Mouse (Mus musculus) stomach, embryonic 16.5 days (tissue): ENCODE measurements around the gene Adamtsl4. TPM values are rescaled to one million over a fixed set of nuclear protein-coding genes. Genes with fewer than 3 reads are reported as not detected.
A peak's percentile ranks its signal among the peaks of the same experiment; 100 is the strongest.
"Not testable (repeated sequence)": the region's sequence is repeated elsewhere in the genome, so short reads cannot be mapped to it uniquely, and the experiment has no call there.

Source experiments
- ATAC-seq: fragments of 200-750 bp; cut with Nextera tagmentation; 2 replicates; pipeline ENCODE4 v1.8.0; 2017; ENCODE audit warnings: moderate number of reproducible peaks, moderate TSS enrichment; ENCODE audit not compliant: insufficient read depth, low FRiP score
- H3K27ac ChIP-seq: fragments of 300-500 bp; sonication (generic); 2 replicates; pipeline ENCODE4 v1.5.1; 2014; ENCODE audit warnings: low read length
- H3K27me3 ChIP-seq: fragments of 300-500 bp; sonication (generic); 2 replicates; pipeline ENCODE4 v1.6.1; 2014; ENCODE audit warnings: low read length, control low read depth, mixed read lengths; ENCODE audit not compliant: control insufficient read depth, insufficient read depth
- H3K36me3 ChIP-seq: fragments of 300-500 bp; sonication (generic); 2 replicates; pipeline ENCODE4 v1.6.1; 2014; ENCODE audit warnings: low read length; ENCODE audit not compliant: control insufficient read depth, insufficient read depth
- H3K4me1 ChIP-seq: fragments of 300-500 bp; sonication (generic); 2 replicates; pipeline ENCODE4 v1.6.1; 2014; ENCODE audit warnings: low read length, control low read depth, mixed read lengths; ENCODE audit not compliant: control insufficient read depth, insufficient read depth
- H3K4me2 ChIP-seq: fragments of 300-500 bp; sonication (generic); 2 replicates; pipeline ENCODE4 v1.6.1; 2014; ENCODE audit warnings: low read depth, low read length, mixed read lengths
- H3K4me3 ChIP-seq: fragments of 300-500 bp; sonication (generic); replicated peaks from 2 replicates; pipeline ENCODE4 v1.5.1; 2014; ENCODE audit warnings: mild to moderate bottlenecking, low read length
- H3K9ac ChIP-seq: fragments of 300-500 bp; sonication (generic); 2 replicates; pipeline ENCODE4 v1.6.1; 2014; ENCODE audit warnings: low read length
- H3K9me3 ChIP-seq: fragments of 300-500 bp; sonication (generic); replicated peaks from 2 replicates; pipeline ENCODE4 v1.6.1; 2016; ENCODE audit warnings: low read length, control low read depth; ENCODE audit not compliant: control insufficient read depth
- WGBS: fragments of 180-500 bp; shearing (Covaris S2); extraction: QIAGEN DNeasy Blood & Tissue Kit; methylation state at CpG from one replicate; pipeline ENCODE4 v1.1.7; 2014; 5-methylcytosine and 5-hydroxymethylcytosine counted together
- polyA plus RNA-seq: library from polyadenylated mRNA; unstranded; fragments of >200 nt; fragmentation: Nextera tagmentation; extraction: Ambion mirVana; gene quantifications from 2 replicates; pipeline ENCODE4 v1.2.1, GENCODE M21; 2015

Adamtsl4 gene
- polyA plus RNA-seq, 1 experiment from 2014 or later: 13.3 TPM

GRCm38 (mm10) chr3:95660788-95661478 is 26.8 kb downstream of the Adamtsl4 start:
- peak overlapping the region; percentile 91 for H3K4me3 ChIP-seq
- peak overlapping the region; percentile 28 for H3K27ac ChIP-seq
- H3K9me3 ChIP-seq: no peaks in the 10 kb centered on the region
- 14% methylated on average over 2 of the region's 2 CpGs for WGBS
- H3K36me3 ChIP-seq: peaks cover 23% of the 10 kb centered on the region
- H3K27me3 ChIP-seq: no peaks in the 10 kb centered on the region
- H3K9ac ChIP-seq: peak overlapping the region; percentile 100
- ATAC-seq: no peak
- peaks cover 39% of the 10 kb centered on the region for H3K4me1 ChIP-seq
- peak overlapping the region; percentile 81 for H3K4me2 ChIP-seq

- Histone ChIP-seq H3K4me3 (peak overlapping the region; percentile 91), H3K27ac (peak overlapping the region; percentile 98), H3K9ac (peak overlapping the region; percentile 100), H3K4me1 (peaks cover 35% of the 10 kb centered on the region), H3K36me3 (peaks cover 18% of the 10 kb centered on the region), H3K27me3 (no peaks in the 10 kb centered on the region), H3K4me2 (peak overlapping the region; percentile 81), H3K9me3 (no peaks in the 10 kb centered on the region)
- WGBS: 1% methylated on average over 8 of the region's 8 CpGs
- no peak for ATAC-seq
These were observed 27.8 kb downstream of the Adamtsl4 start for GRCm38 (mm10) chr3:95659948-95660347.

GRCm38 (mm10) chr3:95658868-95659712 is 28.6 kb downstream of the Adamtsl4 start:
- peaks cover 11% of the 10 kb centered on the region; the same call in 1 of the 2 replicates for H3K36me3 ChIP-seq
- peak overlapping the region; percentile 91 for H3K4me3 ChIP-seq
- H3K27ac ChIP-seq: peak overlapping the region; percentile 98
- peak overlapping the region; percentile 100 for H3K9ac ChIP-seq
- H3K4me2 ChIP-seq: peak overlapping the region; percentile 81
- no peaks in the 10 kb centered on the region for H3K9me3 ChIP-seq
- ATAC-seq: peak; percentile 49
- H3K27me3 ChIP-seq: no peaks in the 10 kb centered on the region
- peaks cover 31% of the 10 kb centered on the region for H3K4me1 ChIP-seq
- under 1% methylated on average over 113 of the region's 113 CpGs for WGBS

- H3K9me3 ChIP-seq: no peaks in the 10 kb centered on the region
These were observed 29.4 kb downstream of the Adamtsl4 start, which contains the start of gene Mcl1 for GRCm38 (mm10) chr3:95658236-95658867. Mcl1 (plus strand) TSS chr3:95658788.

GRCm38 (mm10) chr3:95657711-95658110 is 30.0 kb downstream of the Adamtsl4 start:
- no peaks in the 10 kb centered on the region for H3K9me3 ChIP-seq
- WGBS: 82% methylated on average over 3 of the region's 3 CpGs
- peaks cover 28% of the 10 kb centered on the region for H3K4me1 ChIP-seq
- H3K4me2 ChIP-seq: peak overlapping the region; percentile 79
- no peak for ATAC-seq
- H3K27me3 ChIP-seq: no peaks in the 10 kb centered on the region
- H3K4me3 ChIP-seq: peak overlapping the region; percentile 91
- H3K27ac ChIP-seq: no peak overlapping the region
- H3K36me3 ChIP-seq: peaks cover 6% of the 10 kb centered on the region; the same call in 1 of the 2 replicates
- no peak overlapping the region; the same call in 1 of the 2 replicates for H3K9ac ChIP-seq

More at GRCm38 (mm10) chr3:95658236-95658867, 29.4 kb downstream of the Adamtsl4 start, which contains the start of gene Mcl1:
- peak within 1 kb of the TSS; percentile 81 for H3K4me2 ChIP-seq
- H3K27me3 ChIP-seq: no peaks in the 10 kb centered on the region
- ATAC-seq: peak; percentile 97
- under 1% methylated on average over 43 of the region's 43 CpGs for WGBS
- H3K9ac ChIP-seq: peak within 1 kb of the TSS; percentile 100
- peak within 1 kb of the TSS; percentile 98 for H3K27ac ChIP-seq
- peak within 1 kb of the TSS; percentile 91 for H3K4me3 ChIP-seq
- H3K36me3 ChIP-seq: peaks cover 9% of the 10 kb centered on the region; the same call in 1 of the 2 replicates
- peaks cover 29% of the 10 kb centered on the region for H3K4me1 ChIP-seq

- peaks cover 25% of the 10 kb centered on the region for H3K4me1 ChIP-seq
- 90% methylated on average over 3 of the region's 3 CpGs for WGBS
- no peaks in the 10 kb centered on the region for H3K27me3 ChIP-seq
- H3K4me3 ChIP-seq: no peak overlapping the region
- no peak for ATAC-seq
- H3K27ac ChIP-seq: no peak overlapping the region
- H3K36me3 ChIP-seq: no peaks in the 10 kb centered on the region
- H3K4me2 ChIP-seq: no peak overlapping the region
- H3K9ac ChIP-seq: no peak overlapping the region
- H3K9me3 ChIP-seq: no peaks in the 10 kb centered on the region
These were observed 30.6 kb downstream of the Adamtsl4 start for GRCm38 (mm10) chr3:95657108-95657507.

- no peaks in the 10 kb centered on the region for H3K36me3 ChIP-seq
- H3K4me1 ChIP-seq: peaks cover 21% of the 10 kb centered on the region
- no peak overlapping the region for H3K4me2 ChIP-seq
- 88% methylated on average over 5 of the region's 5 CpGs for WGBS
- H3K9me3 ChIP-seq: no peaks in the 10 kb centered on the region
- no peak for ATAC-seq
- H3K9ac ChIP-seq: no peak overlapping the region
- no peaks in the 10 kb centered on the region for H3K27me3 ChIP-seq
- H3K4me3 ChIP-seq: no peak overlapping the region
- H3K27ac ChIP-seq: no peak overlapping the region
These were observed 32.3 kb downstream of the Adamtsl4 start for GRCm38 (mm10) chr3:95655437-95655836.

- H3K36me3 ChIP-seq, H3K27ac ChIP-seq, H3K9me3 ChIP-seq, H3K9ac ChIP-seq, H3K4me2 ChIP-seq, ATAC-seq, H3K4me3 ChIP-seq, H3K27me3 ChIP-seq: not testable (repeated sequence)
- H3K4me1 ChIP-seq: peaks cover 26% of the 10 kb centered on the region
- WGBS: 93% methylated on average over 3 of the region's 3 CpGs
These were observed 33.3 kb downstream of the Adamtsl4 start for GRCm38 (mm10) chr3:95654371-95654770.
